Mouse (Mus musculus): ENCODE data around the gene Mcm2.

- TF ChIP-seq GATA1 (IDR thresholded peaks at IDR 0.05; ENCODE audit: low read length) = no peak
- no peak for TF ChIP-seq TAL1 (IDR thresholded peaks at IDR 0.05; ENCODE audit: low read length)
These were observed 57.6 kb downstream of the Mcm2 start for GRCm38 (mm10) chr6:88840791-88841513.
